Mouse (Mus musculus): ENCODE data around the gene Crybg1. TPM values are rescaled to one million over a fixed set of nuclear protein-coding genes. Genes with fewer than 3 reads are reported as not detected.

The Crybg1 gene
- polyA plus RNA-seq, 1 experiment, result 4.2 TPM

GRCm38 (mm10) chr10:44011408-44011807, 137.2 kb downstream of the Crybg1 start:
- Histone ChIP-seq H3K27ac (ENCODE audit: insufficient read depth, low read length) (no peak overlapping the region), H3K4me3 (ENCODE audit: low read depth, low read length) (no peak overlapping the region), H3K4me1 (ENCODE audit: control insufficient read depth, insufficient read depth, low read length) (no peaks in the 10 kb centered on the region), H3K9me3 (replicated peaks; ENCODE audit: control insufficient read depth, insufficient read depth, low read length, poor library complexity, severe bottlenecking) (no peaks in the 10 kb centered on the region), H3K9ac (ENCODE audit: low read depth, poor library complexity, severe bottlenecking) (no peak overlapping the region), H3K27me3 (ENCODE audit: control insufficient read depth, insufficient read depth, low read length, poor library complexity, severe bottlenecking) (0 out of 2 replicates have a peak, but pooled peaks cover 1% of the 10 kb centered on the region), H3K36me3 (ENCODE audit: control insufficient read depth, insufficient read depth, low read length, poor library complexity, severe bottlenecking) (no peaks in the 10 kb centered on the region)
- no peak for TF ChIP-seq CTCF (IDR thresholded peaks at IDR 0.05; ENCODE audit: low read depth, low read length)
- TF ChIP-seq EP300 (IDR thresholded peaks at IDR 0.05; ENCODE audit: insufficient read depth, low read depth, low read length), result no peak
- no peak for TF ChIP-seq POLR2A (IDR thresholded peaks at IDR 0.05; ENCODE audit: insufficient read depth, low read length)

GRCm38 (mm10) chr10:44008808-44009207, 139.8 kb downstream of the Crybg1 start:
- H3K4me1 ChIP-seq (ENCODE audit: control insufficient read depth, insufficient read depth, low read length), result no peaks in the 10 kb centered on the region
- H3K36me3 ChIP-seq (ENCODE audit: control insufficient read depth, insufficient read depth, low read length, poor library complexity, severe bottlenecking), result no peaks in the 10 kb centered on the region
- H3K27ac ChIP-seq (ENCODE audit: insufficient read depth, low read length), result no peak overlapping the region
- no peak overlapping the region for H3K4me3 ChIP-seq (ENCODE audit: low read depth, low read length)
- H3K9ac ChIP-seq (ENCODE audit: low read depth, poor library complexity, severe bottlenecking), result no peak overlapping the region
- H3K9me3 ChIP-seq (replicated peaks; ENCODE audit: control insufficient read depth, insufficient read depth, low read length, poor library complexity, severe bottlenecking), result no peaks in the 10 kb centered on the region
- peaks cover 7% of the 10 kb centered on the region; the same call in 1 of the 2 replicates for H3K27me3 ChIP-seq (ENCODE audit: control insufficient read depth, insufficient read depth, low read length, poor library complexity, severe bottlenecking)
- no peak for TF ChIP-seq POLR2A (IDR thresholded peaks at IDR 0.05; ENCODE audit: insufficient read depth, low read length)
- no peak for TF ChIP-seq EP300 (IDR thresholded peaks at IDR 0.05; ENCODE audit: insufficient read depth, low read depth, low read length)
- TF ChIP-seq CTCF (IDR thresholded peaks at IDR 0.05; ENCODE audit: low read depth, low read length), result no peak

DNA sequence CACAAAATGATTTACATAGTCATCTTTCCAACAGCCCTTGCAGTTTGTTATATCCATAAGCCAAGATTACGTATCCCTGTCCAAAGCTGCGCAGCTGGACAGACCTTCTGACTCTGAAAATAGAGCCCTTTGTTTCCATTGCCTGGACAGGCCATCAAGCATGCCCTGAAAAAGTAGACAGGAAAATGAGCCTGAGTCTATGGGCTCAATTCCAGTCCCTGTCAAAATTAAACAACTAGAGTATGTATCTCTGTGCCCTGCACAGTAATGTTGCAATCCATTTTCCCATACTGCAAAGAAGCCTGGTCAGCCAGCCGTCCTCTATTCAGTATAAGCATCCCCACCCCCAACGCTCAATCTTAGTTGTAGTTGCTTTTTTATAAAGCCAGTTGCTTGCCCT, 141.8 kb downstream of the Crybg1 start:
- no peak overlapping the region for H3K27ac ChIP-seq (ENCODE audit: insufficient read depth, low read length)
- H3K27me3 ChIP-seq (ENCODE audit: control insufficient read depth, insufficient read depth, low read length, poor library complexity, severe bottlenecking), result peaks cover 13% of the 10 kb centered on the region
- no peak for TF ChIP-seq EP300 (IDR thresholded peaks at IDR 0.05; ENCODE audit: insufficient read depth, low read depth, low read length)
- no peak for TF ChIP-seq CTCF (IDR thresholded peaks at IDR 0.05; ENCODE audit: low read depth, low read length)
- TF ChIP-seq POLR2A (IDR thresholded peaks at IDR 0.05; ENCODE audit: insufficient read depth, low read length), result no peak

DNA sequence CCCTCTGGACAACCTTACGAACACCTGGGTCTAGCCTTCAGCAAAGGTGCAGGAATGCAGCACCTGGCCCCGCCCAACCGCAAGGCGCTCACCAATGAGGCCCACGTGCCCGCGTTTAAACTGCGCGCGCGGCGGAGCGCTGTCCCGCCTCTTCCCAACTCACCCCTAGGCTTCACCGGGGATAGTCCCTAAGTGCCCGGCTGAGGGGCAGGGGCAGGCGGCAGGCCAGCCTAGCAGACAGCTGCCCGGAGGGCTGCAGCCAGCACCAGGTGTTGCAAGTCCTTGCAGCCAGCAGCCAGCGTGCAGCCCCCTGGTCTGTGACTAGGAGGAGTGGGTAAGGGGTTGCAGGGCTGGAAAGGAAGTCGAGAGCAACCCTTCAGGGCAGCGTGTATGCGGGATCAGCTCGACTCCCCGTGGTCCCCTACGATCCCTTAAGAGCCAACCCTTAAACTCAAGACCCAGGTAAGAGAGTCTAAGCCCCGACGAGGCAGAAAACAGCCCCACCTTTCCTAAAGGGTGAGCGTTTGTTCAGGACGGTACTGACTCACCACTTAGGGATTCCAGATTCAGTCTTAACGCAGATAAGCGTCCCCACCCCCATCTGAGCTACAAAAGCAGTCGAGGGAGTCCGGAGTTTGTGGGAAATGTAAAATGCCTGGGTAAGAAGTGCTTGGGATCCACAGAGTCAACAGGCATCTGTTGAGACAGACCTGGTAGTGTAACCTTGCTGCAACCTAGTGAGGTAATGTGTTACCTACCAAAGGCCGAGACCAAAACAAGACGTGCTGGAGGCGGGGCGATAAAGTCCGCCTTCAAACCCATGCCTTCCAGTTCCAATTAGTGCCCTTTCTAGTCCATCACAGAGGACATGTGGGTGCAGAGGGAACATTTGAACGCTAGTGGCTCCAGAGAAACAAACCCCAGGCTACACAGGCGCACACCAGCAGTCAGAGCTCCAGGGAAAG, 142.7 kb downstream of the Crybg1 start:
- peak overlapping the region; percentile 49 for H3K4me3 ChIP-seq (ENCODE audit: low read depth, low read length)
- H3K4me1 ChIP-seq (ENCODE audit: control insufficient read depth, insufficient read depth, low read length), result no peaks in the 10 kb centered on the region
- H3K9me3 ChIP-seq (replicated peaks; ENCODE audit: control insufficient read depth, insufficient read depth, low read length, poor library complexity, severe bottlenecking), result no peaks in the 10 kb centered on the region
- H3K27ac ChIP-seq (ENCODE audit: insufficient read depth, low read length), result no peak overlapping the region
- H3K27me3 ChIP-seq (ENCODE audit: control insufficient read depth, insufficient read depth, low read length, poor library complexity, severe bottlenecking), result peaks cover 13% of the 10 kb centered on the region
- no peaks in the 10 kb centered on the region for H3K36me3 ChIP-seq (ENCODE audit: control insufficient read depth, insufficient read depth, low read length, poor library complexity, severe bottlenecking)
- H3K9ac ChIP-seq (ENCODE audit: low read depth, poor library complexity, severe bottlenecking), result peak overlapping the region; percentile 53
- 0 out of 2 replicates have a peak, but pooled peaks have one; percentile 4 for TF ChIP-seq EP300 (IDR thresholded peaks at IDR 0.05; ENCODE audit: insufficient read depth, low read depth, low read length)
- TF ChIP-seq POLR2A (IDR thresholded peaks at IDR 0.05; ENCODE audit: insufficient read depth, low read length), result no peak
- no peak for TF ChIP-seq CTCF (IDR thresholded peaks at IDR 0.05; ENCODE audit: low read depth, low read length)

More for the DNA sequence above, 141.8 kb downstream of the Crybg1 start:
- H3K9me3 ChIP-seq (replicated peaks; ENCODE audit: control insufficient read depth, insufficient read depth, low read length, poor library complexity, severe bottlenecking), result no peaks in the 10 kb centered on the region
- no peaks in the 10 kb centered on the region for H3K4me1 ChIP-seq (ENCODE audit: control insufficient read depth, insufficient read depth, low read length)
- no peak overlapping the region for H3K9ac ChIP-seq (ENCODE audit: low read depth, poor library complexity, severe bottlenecking)
- H3K4me3 ChIP-seq (ENCODE audit: low read depth, low read length), result no peak overlapping the region
- no peaks in the 10 kb centered on the region for H3K36me3 ChIP-seq (ENCODE audit: control insufficient read depth, insufficient read depth, low read length, poor library complexity, severe bottlenecking)

DNA sequence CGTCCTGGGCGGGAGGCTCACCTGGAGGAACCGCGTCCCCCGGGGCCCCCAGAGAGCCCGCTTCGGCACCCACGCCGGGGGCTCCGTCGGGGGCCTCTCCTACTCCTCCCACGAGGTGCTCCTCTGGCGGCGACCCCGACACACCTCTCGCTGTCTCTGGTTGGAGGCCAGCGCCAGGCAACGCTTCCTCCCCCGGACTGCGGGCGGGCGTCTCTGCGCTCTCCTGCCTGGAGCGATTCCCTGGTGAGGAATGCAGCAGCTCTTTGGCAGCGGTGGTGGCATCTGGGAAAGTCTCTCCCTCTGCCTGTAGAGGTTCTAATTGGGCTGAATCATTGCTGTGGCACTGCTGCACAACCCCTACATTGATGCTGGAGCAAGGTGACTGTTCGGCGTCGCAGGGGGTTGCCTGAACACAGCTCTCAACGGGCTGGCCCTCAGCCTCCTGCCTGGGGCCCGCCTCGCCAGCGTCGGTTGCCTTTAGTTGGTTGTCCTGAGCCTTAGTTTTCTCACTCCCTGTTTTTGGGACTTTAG, 144.4 kb downstream of the Crybg1 start:
- TF ChIP-seq EP300 (IDR thresholded peaks at IDR 0.05; ENCODE audit: insufficient read depth, low read depth, low read length) (no peak), POLR2A (IDR thresholded peaks at IDR 0.05; ENCODE audit: insufficient read depth, low read length) (no peak), CTCF (IDR thresholded peaks at IDR 0.05; ENCODE audit: low read depth, low read length) (no peak)
- Histone ChIP-seq H3K27ac (ENCODE audit: insufficient read depth, low read length) (no peak overlapping the region), H3K36me3 (ENCODE audit: control insufficient read depth, insufficient read depth, low read length, poor library complexity, severe bottlenecking) (no peaks in the 10 kb centered on the region), H3K27me3 (ENCODE audit: control insufficient read depth, insufficient read depth, low read length, poor library complexity, severe bottlenecking) (peaks cover 13% of the 10 kb centered on the region), H3K9ac (ENCODE audit: low read depth, poor library complexity, severe bottlenecking) (peak overlapping the region; percentile 59), H3K4me1 (ENCODE audit: control insufficient read depth, insufficient read depth, low read length) (no peaks in the 10 kb centered on the region), H3K4me3 (ENCODE audit: low read depth, low read length) (peak overlapping the region; percentile 63), H3K9me3 (replicated peaks; ENCODE audit: control insufficient read depth, insufficient read depth, low read length, poor library complexity, severe bottlenecking) (no peaks in the 10 kb centered on the region)

Measured in ES-Bruce4 (cell line).